Mouse (Mus musculus): ENCODE measurements around the gene Fsd2.

DNA sequence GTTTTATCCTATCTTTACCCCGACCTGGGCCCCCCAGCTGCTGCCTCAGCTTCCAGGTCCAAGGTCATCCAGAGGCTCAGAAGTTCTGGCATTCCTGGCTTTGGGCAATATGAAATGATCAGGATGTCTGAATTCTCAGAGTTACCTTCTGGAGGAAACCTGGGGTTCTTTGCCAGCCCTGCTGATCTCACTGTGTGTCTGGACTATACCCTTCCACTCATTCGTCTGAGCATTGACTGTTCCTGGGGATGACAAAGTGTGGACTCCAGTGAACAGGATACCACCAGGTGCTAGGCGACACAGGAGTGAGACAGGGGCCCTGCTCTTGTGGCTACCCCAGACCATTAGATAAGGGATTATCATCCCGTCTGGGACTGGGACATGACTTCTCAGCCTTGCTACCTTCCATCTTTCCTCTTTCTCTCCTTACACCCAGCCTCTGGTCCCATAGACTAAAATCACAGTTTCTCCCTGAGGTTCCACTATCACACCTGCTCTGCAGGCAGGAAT is 3.2 kb downstream of the Fsd2 start:
- TF ChIP-seq CTCF (IDR thresholded peaks at IDR 0.05; ENCODE audit: borderline replicate concordance, insufficient read depth, low read depth, low read length) (no peak), POLR2A (IDR thresholded peaks at IDR 0.05; ENCODE audit: borderline replicate concordance, insufficient read depth, low read length) (no peak)

Data from cerebellum, adult 2 months (tissue).